Mouse (Mus musculus): ENCODE results near the gene Ugt2b5. TPM values are rescaled to one million over a fixed set of nuclear protein-coding genes. Genes with fewer than 3 reads are reported as not detected.
"Not testable (repeated sequence)": the region's sequence is repeated elsewhere in the genome, so short reads cannot be mapped to it uniquely, and the experiment has no call there.

The Ugt2b5 gene
- 0.08 TPM in 1 of 2 replicates, not detected in the other for polyA plus RNA-seq (2015; fragmentation: Nextera tagmentation; extraction: Ambion mirVana)

- H3K27me3 ChIP-seq (ENCODE audit: control insufficient read depth, insufficient read depth, low read length) = not testable (repeated sequence)
These were observed at the start of gene Ugt2b5 for GRCm38 (mm10) chr5:87140196-87140595. Ugt2b5 (minus strand) TSS chr5:87140318.

DNA sequence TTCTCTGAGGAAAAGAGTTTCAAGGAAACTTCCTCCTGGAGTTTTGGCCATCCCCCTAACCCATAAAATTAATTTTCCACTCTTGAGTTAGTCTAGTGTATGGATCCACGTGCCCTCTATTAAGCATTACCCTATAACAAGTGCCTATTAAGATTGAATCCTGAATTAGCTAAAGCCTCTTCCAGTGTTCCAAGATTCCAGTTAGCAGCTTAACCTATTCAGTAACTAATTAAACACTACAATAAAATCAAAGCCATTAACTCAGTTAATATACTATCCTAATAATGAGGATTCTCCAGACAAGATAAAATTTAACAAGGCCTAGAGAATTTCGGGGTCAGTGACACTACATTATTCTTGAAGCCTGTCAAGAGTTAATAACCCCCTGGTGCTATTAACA, 35.7 kb upstream of the Ugt2b5 start:
- H3K9me3 ChIP-seq (replicated peaks; ENCODE audit: control insufficient read depth, low read length); H3K4me3 ChIP-seq (ENCODE audit: low read length); H3K9ac ChIP-seq (ENCODE audit: low read length); H3K4me2 ChIP-seq (ENCODE audit: low read depth, low read length); H3K27me3 ChIP-seq (ENCODE audit: control insufficient read depth, insufficient read depth, low read length); H3K4me1 ChIP-seq (ENCODE audit: control insufficient read depth, insufficient read depth, low read length); ATAC-seq (replicated peaks; ENCODE audit: extremely low read depth, insufficient read depth, low FRiP score); H3K36me3 ChIP-seq (ENCODE audit: control insufficient read depth, insufficient read depth); H3K27ac ChIP-seq (ENCODE audit: low read length): not testable (repeated sequence)
- WGBS = 44% methylated on average over 2 of the region's 2 CpGs

More at GRCm38 (mm10) chr5:87140196-87140595, at the start of gene Ugt2b5:
- H3K27ac ChIP-seq (ENCODE audit: low read length); H3K4me1 ChIP-seq (ENCODE audit: control insufficient read depth, insufficient read depth, low read length); H3K4me3 ChIP-seq (ENCODE audit: low read length); H3K9ac ChIP-seq (ENCODE audit: low read length); ATAC-seq (replicated peaks; ENCODE audit: extremely low read depth, insufficient read depth, low FRiP score); H3K4me2 ChIP-seq (ENCODE audit: low read depth, low read length); H3K36me3 ChIP-seq (ENCODE audit: control insufficient read depth, insufficient read depth); H3K9me3 ChIP-seq (replicated peaks; ENCODE audit: control insufficient read depth, low read length): not testable (repeated sequence)
- 88% methylated on average over 1 of the region's 2 CpGs for WGBS

DNA sequence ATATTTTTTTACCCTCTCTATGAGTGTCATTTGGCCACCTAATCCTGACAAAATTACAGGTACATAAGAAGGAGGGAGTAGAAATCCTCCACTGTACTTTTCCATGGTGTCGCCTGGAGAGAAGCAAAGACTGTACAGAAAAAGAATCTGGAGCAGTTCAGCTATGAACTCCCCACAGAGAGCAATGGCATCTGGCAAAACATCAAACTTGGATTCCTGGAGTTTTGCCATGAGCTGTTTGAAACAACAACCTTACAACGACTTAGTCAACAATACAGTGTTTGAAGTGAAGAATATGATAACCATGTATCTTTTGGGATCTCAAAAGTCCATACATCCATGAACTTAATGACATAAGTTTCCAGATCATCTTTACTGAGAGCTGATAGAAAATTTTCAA, 34.6 kb upstream of the Ugt2b5 start:
- Histone ChIP-seq H3K4me2 (ENCODE audit: low read depth, low read length) (no peak overlapping the region), H3K4me3 (ENCODE audit: low read length) (no peak overlapping the region), H3K9me3 (replicated peaks; ENCODE audit: control insufficient read depth, low read length) (no peaks in the 10 kb centered on the region), H3K4me1 (ENCODE audit: control insufficient read depth, insufficient read depth, low read length) (no peaks in the 10 kb centered on the region), H3K36me3 (ENCODE audit: control insufficient read depth, insufficient read depth) (no peaks in the 10 kb centered on the region), H3K27me3 (ENCODE audit: control insufficient read depth, insufficient read depth, low read length) (no peaks in the 10 kb centered on the region), H3K9ac (ENCODE audit: low read length) (no peak overlapping the region), H3K27ac (ENCODE audit: low read length) (no peak overlapping the region)
- WGBS = 48% methylated on average over 2 of the region's 2 CpGs
- ATAC-seq (replicated peaks; ENCODE audit: extremely low read depth, insufficient read depth, low FRiP score) = no peak

- H3K9ac ChIP-seq (ENCODE audit: low read length) = no peak overlapping the region
- no peak overlapping the region for H3K4me3 ChIP-seq (ENCODE audit: low read length)
- H3K9me3 ChIP-seq (replicated peaks; ENCODE audit: control insufficient read depth, low read length) = no peaks in the 10 kb centered on the region; the same call in 1 of the 2 replicates
- WGBS = 62% methylated on average over 8 of the region's 8 CpGs
- no peak for ATAC-seq (replicated peaks; ENCODE audit: extremely low read depth, insufficient read depth, low FRiP score)
- H3K4me2 ChIP-seq (ENCODE audit: low read depth, low read length) = no peak overlapping the region
- no peaks in the 10 kb centered on the region for H3K4me1 ChIP-seq (ENCODE audit: control insufficient read depth, insufficient read depth, low read length)
- no peak overlapping the region for H3K27ac ChIP-seq (ENCODE audit: low read length)
- H3K36me3 ChIP-seq (ENCODE audit: control insufficient read depth, insufficient read depth) = no peaks in the 10 kb centered on the region
- H3K27me3 ChIP-seq (ENCODE audit: control insufficient read depth, insufficient read depth, low read length) = no peaks in the 10 kb centered on the region
These were observed 7.8 kb upstream of the Ugt2b5 start for GRCm38 (mm10) chr5:87147741-87148454.

GRCm38 (mm10) chr5:87142865-87143456, 2.8 kb upstream of the Ugt2b5 start:
- H3K27me3 ChIP-seq (ENCODE audit: control insufficient read depth, insufficient read depth, low read length) = no peaks in the 10 kb centered on the region
- no peak overlapping the region for H3K9ac ChIP-seq (ENCODE audit: low read length)
- no peak for ATAC-seq (replicated peaks; ENCODE audit: extremely low read depth, insufficient read depth, low FRiP score)

DNA sequence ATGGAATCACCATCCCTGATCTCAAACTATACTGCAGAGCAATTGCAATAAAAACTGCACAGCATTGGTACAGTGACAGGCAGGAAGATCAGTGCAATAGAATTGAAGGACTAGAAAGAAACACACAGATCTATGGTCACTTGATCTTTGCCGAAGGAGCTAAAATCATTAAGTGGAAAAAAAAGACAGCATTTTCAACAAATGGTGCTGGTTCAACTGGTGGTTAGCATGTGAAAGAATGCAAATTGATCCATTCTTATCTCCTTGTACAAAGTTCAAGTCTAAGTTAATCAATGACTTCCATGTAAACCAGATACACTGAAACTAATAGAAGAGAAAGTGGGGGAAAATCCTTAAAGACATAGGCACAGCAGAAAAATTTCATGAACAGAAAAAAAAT, 36.4 kb downstream of the Ugt2b5 start:
- WGBS = 74% methylated on average over 1 of the region's 1 CpGs
- not testable (repeated sequence) for H3K4me2 ChIP-seq (ENCODE audit: low read depth, low read length); ATAC-seq (replicated peaks; ENCODE audit: extremely low read depth, insufficient read depth, low FRiP score)

More at GRCm38 (mm10) chr5:87142865-87143456, 2.8 kb upstream of the Ugt2b5 start:
- 41% methylated on average over 3 of the region's 3 CpGs for WGBS
- no peak overlapping the region for H3K4me3 ChIP-seq (ENCODE audit: low read length)
- H3K4me2 ChIP-seq (ENCODE audit: low read depth, low read length) = no peak overlapping the region
- H3K4me1 ChIP-seq (ENCODE audit: control insufficient read depth, insufficient read depth, low read length) = no peaks in the 10 kb centered on the region
- no peaks in the 10 kb centered on the region for H3K36me3 ChIP-seq (ENCODE audit: control insufficient read depth, insufficient read depth)
- H3K9me3 ChIP-seq (replicated peaks; ENCODE audit: control insufficient read depth, low read length) = no peaks in the 10 kb centered on the region
- H3K27ac ChIP-seq (ENCODE audit: low read length) = no peak overlapping the region

GRCm38 (mm10) chr5:87092346-87093027, 47.6 kb downstream of the Ugt2b5 start, which contains the start of gene Ugt2b36:
Ugt2b36 (minus strand) TSS chr5:87092555.
- H3K9ac ChIP-seq (ENCODE audit: low read length) = no peak within 1 kb of the TSS
- H3K27ac ChIP-seq (ENCODE audit: low read length) = no peak within 1 kb of the TSS
- H3K27me3 ChIP-seq (ENCODE audit: control insufficient read depth, insufficient read depth, low read length) = no peaks in the 10 kb centered on the region
- H3K36me3 ChIP-seq (ENCODE audit: control insufficient read depth, insufficient read depth) = no peaks in the 10 kb centered on the region
- ATAC-seq (replicated peaks; ENCODE audit: extremely low read depth, insufficient read depth, low FRiP score) = no peak
- no peaks in the 10 kb centered on the region for H3K4me1 ChIP-seq (ENCODE audit: control insufficient read depth, insufficient read depth, low read length)
- H3K4me3 ChIP-seq (ENCODE audit: low read length) = no peak within 1 kb of the TSS
- H3K4me2 ChIP-seq (ENCODE audit: low read depth, low read length) = no peak within 1 kb of the TSS
- no peaks in the 10 kb centered on the region for H3K9me3 ChIP-seq (replicated peaks; ENCODE audit: control insufficient read depth, low read length)
- 51% methylated on average over 1 of the region's 1 CpGs for WGBS

More for the DNA sequence above, 36.4 kb downstream of the Ugt2b5 start:
- H3K27me3 ChIP-seq (ENCODE audit: control insufficient read depth, insufficient read depth, low read length); H3K9me3 ChIP-seq (replicated peaks; ENCODE audit: control insufficient read depth, low read length); H3K36me3 ChIP-seq (ENCODE audit: control insufficient read depth, insufficient read depth); H3K27ac ChIP-seq (ENCODE audit: low read length); H3K9ac ChIP-seq (ENCODE audit: low read length); H3K4me1 ChIP-seq (ENCODE audit: control insufficient read depth, insufficient read depth, low read length); H3K4me3 ChIP-seq (ENCODE audit: low read length): not testable (repeated sequence)

- no peaks in the 10 kb centered on the region for H3K27me3 ChIP-seq (ENCODE audit: control insufficient read depth, insufficient read depth, low read length)
- no peak overlapping the region for H3K4me2 ChIP-seq (ENCODE audit: low read depth, low read length)
- H3K36me3 ChIP-seq (ENCODE audit: control insufficient read depth, insufficient read depth) = no peaks in the 10 kb centered on the region
- no peak overlapping the region for H3K9ac ChIP-seq (ENCODE audit: low read length)
- no peak overlapping the region for H3K27ac ChIP-seq (ENCODE audit: low read length)
- ATAC-seq (replicated peaks; ENCODE audit: extremely low read depth, insufficient read depth, low FRiP score) = no peak
- no peaks in the 10 kb centered on the region for H3K4me1 ChIP-seq (ENCODE audit: control insufficient read depth, insufficient read depth, low read length)
- no peak overlapping the region for H3K4me3 ChIP-seq (ENCODE audit: low read length)
- no peaks in the 10 kb centered on the region for H3K9me3 ChIP-seq (replicated peaks; ENCODE audit: control insufficient read depth, low read length)
These were observed 49.0 kb downstream of the Ugt2b5 start for GRCm38 (mm10) chr5:87091111-87091510.

GRCm38 (mm10) chr5:87089264-87089663, 50.9 kb downstream of the Ugt2b5 start:
- ATAC-seq (replicated peaks; ENCODE audit: extremely low read depth, insufficient read depth, low FRiP score) = no peak
- Histone ChIP-seq H3K9ac (ENCODE audit: low read length) (no peak overlapping the region), H3K4me1 (ENCODE audit: control insufficient read depth, insufficient read depth, low read length) (no peaks in the 10 kb centered on the region), H3K27me3 (ENCODE audit: control insufficient read depth, insufficient read depth, low read length) (no peaks in the 10 kb centered on the region), H3K4me2 (ENCODE audit: low read depth, low read length) (no peak overlapping the region), H3K27ac (ENCODE audit: low read length) (no peak overlapping the region), H3K36me3 (ENCODE audit: control insufficient read depth, insufficient read depth) (no peaks in the 10 kb centered on the region), H3K4me3 (ENCODE audit: low read length) (no peak overlapping the region), H3K9me3 (replicated peaks; ENCODE audit: control insufficient read depth, low read length) (no peaks in the 10 kb centered on the region)
